Mouse (Mus musculus) brain, embryonic 14.5 days (tissue): ENCODE results near the gene Nup214.

Experiments used
- CTCF ChIP-seq: fragments of 200-500 bp; IDR thresholded peaks from 2 replicates; pipeline ENCODE4 v1.5.1; 2012; ENCODE audit warnings: inconsistent platforms, mild to moderate bottlenecking, moderate library complexity, borderline replicate concordance; ENCODE audit not compliant: insufficient read depth, insufficient read length; ENCODE audit errors: extremely low read depth
- POLR2A ChIP-seq: fragments of 200-500 bp; IDR thresholded peaks from 2 replicates; pipeline ENCODE4 v1.6.1; 2012; ENCODE audit warnings: mild to moderate bottlenecking, inconsistent platforms, borderline replicate concordance; ENCODE audit not compliant: poor library complexity, insufficient read depth, insufficient read length, severe bottlenecking; ENCODE audit errors: extremely low read depth

GRCm38 (mm10) chr2:31952236-31952635 is 22.0 kb upstream of the Nup214 start:
- TF ChIP-seq POLR2A: no peak
- no peak for TF ChIP-seq CTCF
